Mouse (Mus musculus) testis, adult 2 months (tissue): Measurements from ENCODE around the gene Stx19.

Experiments
- CTCF ChIP-seq: fragments of 200-500 bp; IDR thresholded peaks from 2 replicates; pipeline ENCODE4 v1.5.1; 2012; ENCODE audit warnings: low read depth, mild to moderate bottlenecking, inconsistent platforms, low read length, moderate library complexity; ENCODE audit not compliant: control insufficient read depth, insufficient read depth, insufficient replicate concordance
- POLR2A ChIP-seq: fragments of 200-500 bp; IDR thresholded peaks from 2 replicates; pipeline ENCODE4 v1.6.1; 2012; ENCODE audit warnings: low read depth, mild to moderate bottlenecking, inconsistent platforms, low read length, moderate library complexity; ENCODE audit not compliant: control insufficient read depth

- no peak for TF ChIP-seq CTCF
- TF ChIP-seq POLR2A = no peak
Measured at GRCm38 (mm10) chr16:62845341-62845740, 30.9 kb downstream of the Stx19 start.
